Mouse (Mus musculus): ENCODE measurements around the gene Arl15. TPM values are rescaled to one million over a fixed set of nuclear protein-coding genes. Genes with fewer than 3 reads are reported as not detected.

The Arl15 gene
- total and polyA plus RNA-seq, 2 experiments from 2014 or later: 13.6 to 32.6 TPM

DNA sequence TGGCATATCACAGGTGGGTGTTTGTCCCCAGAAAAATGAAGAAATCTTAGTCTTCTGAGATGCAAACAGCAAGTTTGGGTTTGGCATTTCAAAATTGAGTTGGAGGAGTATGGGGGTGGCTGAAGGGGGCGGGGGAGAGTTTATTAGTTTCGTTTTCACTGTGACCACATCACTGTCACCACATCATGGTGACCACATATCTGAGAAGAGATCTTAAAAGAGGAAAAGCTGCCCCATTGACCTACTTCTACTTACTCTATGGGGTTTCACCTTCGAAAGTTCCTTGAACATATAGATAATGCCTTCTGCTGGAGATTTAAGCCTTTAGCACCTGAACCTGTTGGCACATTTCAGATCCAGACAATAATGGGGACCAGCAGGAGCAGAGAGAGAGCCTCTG, 34.3 kb downstream of the Arl15 start:
- Histone ChIP-seq H3K4me1 (ENCODE audit: insufficient read depth, low read length) (no peaks in the 10 kb centered on the region), H3K4me3 (ENCODE audit: low read length) (no peak overlapping the region), H3K9ac (replicated peaks; ENCODE audit: low read length) (no peak overlapping the region), H3K9me3 (ENCODE audit: low read length) (0 out of 2 replicates have a peak, but pooled peaks cover 3% of the 10 kb centered on the region), H3K27me3 (ENCODE audit: insufficient read depth, low read length) (no peaks in the 10 kb centered on the region), H3K36me3 (ENCODE audit: insufficient read depth, low read length) (no peaks in the 10 kb centered on the region), H3K4me2 (ENCODE audit: low read depth, low read length) (no peak overlapping the region), H3K27ac (no peak overlapping the region)
- DNase-seq (ENCODE audit: low spot score): no peak
- WGBS: 94% methylated on average over 3 of the region's 3 CpGs
- TF ChIP-seq CTCF (IDR thresholded peaks at IDR 0.05; ENCODE audit: low read depth): no peak
- ATAC-seq: no peak

GRCm38 (mm10) chr13:113829079-113829478, 34.8 kb downstream of the Arl15 start:
- Histone ChIP-seq H3K27ac (no peak overlapping the region), H3K9me3 (ENCODE audit: low read length) (0 out of 2 replicates have a peak, but pooled peaks cover 3% of the 10 kb centered on the region), H3K4me1 (ENCODE audit: insufficient read depth, low read length) (no peaks in the 10 kb centered on the region), H3K9ac (replicated peaks; ENCODE audit: low read length) (no peak overlapping the region), H3K4me3 (ENCODE audit: low read length) (no peak overlapping the region), H3K27me3 (ENCODE audit: insufficient read depth, low read length) (no peaks in the 10 kb centered on the region), H3K4me2 (ENCODE audit: low read depth, low read length) (no peak overlapping the region), H3K36me3 (ENCODE audit: insufficient read depth, low read length) (no peaks in the 10 kb centered on the region)
- TF ChIP-seq CTCF (IDR thresholded peaks at IDR 0.05; ENCODE audit: low read depth): no peak
- 94% methylated on average over 2 of the region's 2 CpGs for WGBS
- ATAC-seq: no peak
- DNase-seq (ENCODE audit: low spot score): no peak

- H3K4me2 ChIP-seq (ENCODE audit: low read depth, low read length): no peak overlapping the region
- H3K9ac ChIP-seq (replicated peaks; ENCODE audit: low read length): no peak overlapping the region
- WGBS: 91% methylated on average over 3 of the region's 3 CpGs
- no peak for TF ChIP-seq CTCF (IDR thresholded peaks at IDR 0.05; ENCODE audit: low read depth)
- H3K4me3 ChIP-seq (ENCODE audit: low read length): no peak overlapping the region
- no peaks in the 10 kb centered on the region for H3K4me1 ChIP-seq (ENCODE audit: insufficient read depth, low read length)
- H3K27ac ChIP-seq: no peak overlapping the region
- H3K9me3 ChIP-seq (ENCODE audit: low read length): 0 out of 2 replicates have a peak, but pooled peaks cover 3% of the 10 kb centered on the region
- no peaks in the 10 kb centered on the region for H3K36me3 ChIP-seq (ENCODE audit: insufficient read depth, low read length)
- no peaks in the 10 kb centered on the region for H3K27me3 ChIP-seq (ENCODE audit: insufficient read depth, low read length)
- DNase-seq (ENCODE audit: low spot score) (no peak), ATAC-seq (no peak)
Observed at GRCm38 (mm10) chr13:113830805-113831204, 36.5 kb downstream of the Arl15 start.

GRCm38 (mm10) chr13:113832947-113833346, 38.6 kb downstream of the Arl15 start:
- no peak overlapping the region for H3K27ac ChIP-seq
- no peak for TF ChIP-seq CTCF (IDR thresholded peaks at IDR 0.05; ENCODE audit: low read depth)
- H3K4me1 ChIP-seq (ENCODE audit: insufficient read depth, low read length): no peaks in the 10 kb centered on the region
- H3K27me3 ChIP-seq (ENCODE audit: insufficient read depth, low read length): no peaks in the 10 kb centered on the region
- no peak overlapping the region for H3K9ac ChIP-seq (replicated peaks; ENCODE audit: low read length)
- no peaks in the 10 kb centered on the region for H3K36me3 ChIP-seq (ENCODE audit: insufficient read depth, low read length)
- no peak for ATAC-seq
- H3K4me2 ChIP-seq (ENCODE audit: low read depth, low read length): no peak overlapping the region
- 0 out of 2 replicates have a peak, but pooled peaks cover 3% of the 10 kb centered on the region for H3K9me3 ChIP-seq (ENCODE audit: low read length)
- 95% methylated on average over 6 of the region's 6 CpGs for WGBS
- H3K4me3 ChIP-seq (ENCODE audit: low read length): no peak overlapping the region
- no peak for DNase-seq (ENCODE audit: low spot score)

DNA sequence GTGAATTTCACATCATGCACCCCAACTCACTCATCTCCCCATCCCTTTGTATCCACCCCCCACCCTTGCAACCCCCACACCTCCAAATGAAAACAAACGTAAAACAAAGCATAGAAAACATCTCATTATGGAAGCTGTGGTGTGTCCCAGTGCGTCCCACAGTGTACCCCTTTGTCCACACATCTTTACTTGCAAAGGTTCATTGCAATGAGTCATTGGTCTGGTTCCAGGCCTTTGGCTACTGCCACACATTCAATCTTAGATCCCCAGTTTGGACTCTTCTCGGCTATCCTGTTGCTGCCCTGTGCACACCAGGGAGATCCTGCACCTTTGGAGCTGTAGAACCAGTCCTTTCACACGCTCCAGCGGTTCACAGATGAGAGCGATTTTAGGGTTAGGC, 41.6 kb downstream of the Arl15 start:
- Histone ChIP-seq H3K36me3 (ENCODE audit: insufficient read depth, low read length) (no peaks in the 10 kb centered on the region), H3K27ac (no peak overlapping the region), H3K27me3 (ENCODE audit: insufficient read depth, low read length) (no peaks in the 10 kb centered on the region), H3K4me2 (ENCODE audit: low read depth, low read length) (no peak overlapping the region), H3K9ac (replicated peaks; ENCODE audit: low read length) (no peak overlapping the region), H3K9me3 (ENCODE audit: low read length) (no peaks in the 10 kb centered on the region), H3K4me1 (ENCODE audit: insufficient read depth, low read length) (no peaks in the 10 kb centered on the region), H3K4me3 (ENCODE audit: low read length) (no peak overlapping the region)
- no peak for DNase-seq (ENCODE audit: low spot score)
- no peak for ATAC-seq
- no peak for TF ChIP-seq CTCF (IDR thresholded peaks at IDR 0.05; ENCODE audit: low read depth)
- 92% methylated on average over 6 of the region's 6 CpGs for WGBS

- ATAC-seq: no peak
- 96% methylated on average over 16 of the region's 16 CpGs for WGBS
- no peak for TF ChIP-seq CTCF (IDR thresholded peaks at IDR 0.05; ENCODE audit: low read depth)
Observed at GRCm38 (mm10) chr13:113838601-113839576, 44.6 kb downstream of the Arl15 start.

GRCm38 (mm10) chr13:113840421-113840820, 46.1 kb downstream of the Arl15 start:
- Histone ChIP-seq H3K9me3 (ENCODE audit: low read length) (no peaks in the 10 kb centered on the region), H3K27me3 (ENCODE audit: insufficient read depth, low read length) (no peaks in the 10 kb centered on the region), H3K27ac (no peak overlapping the region), H3K4me1 (ENCODE audit: insufficient read depth, low read length) (no peaks in the 10 kb centered on the region), H3K4me3 (ENCODE audit: low read length) (no peak overlapping the region), H3K4me2 (ENCODE audit: low read depth, low read length) (no peak overlapping the region), H3K36me3 (ENCODE audit: insufficient read depth, low read length) (no peaks in the 10 kb centered on the region), H3K9ac (replicated peaks; ENCODE audit: low read length) (no peak overlapping the region)
- DNase-seq (ENCODE audit: low spot score): no peak
- ATAC-seq: no peak
- WGBS: 78% methylated on average over 6 of the region's 6 CpGs
- TF ChIP-seq CTCF (IDR thresholded peaks at IDR 0.05; ENCODE audit: low read depth): no peak

More at GRCm38 (mm10) chr13:113838601-113839576, 44.6 kb downstream of the Arl15 start:
- no peaks in the 10 kb centered on the region for H3K27me3 ChIP-seq (ENCODE audit: insufficient read depth, low read length)
- H3K9me3 ChIP-seq (ENCODE audit: low read length): no peaks in the 10 kb centered on the region
- H3K4me1 ChIP-seq (ENCODE audit: insufficient read depth, low read length): no peaks in the 10 kb centered on the region
- no peak overlapping the region for H3K9ac ChIP-seq (replicated peaks; ENCODE audit: low read length)
- H3K4me3 ChIP-seq (ENCODE audit: low read length): no peak overlapping the region
- no peaks in the 10 kb centered on the region for H3K36me3 ChIP-seq (ENCODE audit: insufficient read depth, low read length)
- no peak overlapping the region for H3K27ac ChIP-seq
- DNase-seq (ENCODE audit: low spot score): no peak
- H3K4me2 ChIP-seq (ENCODE audit: low read depth, low read length): no peak overlapping the region

Data from hindbrain, postnatal 0 days (tissue).